Mouse (Mus musculus) ovary, postnatal 36 days (tissue): Measurements from ENCODE around the gene Gm13694.

Experiments used
- DNase-seq: peaks from one replicate; pipeline ENCODE4 v3.0.0; 2022; ENCODE audit warnings: low spot score, mixed read lengths

The Gm13694 gene

DNA sequence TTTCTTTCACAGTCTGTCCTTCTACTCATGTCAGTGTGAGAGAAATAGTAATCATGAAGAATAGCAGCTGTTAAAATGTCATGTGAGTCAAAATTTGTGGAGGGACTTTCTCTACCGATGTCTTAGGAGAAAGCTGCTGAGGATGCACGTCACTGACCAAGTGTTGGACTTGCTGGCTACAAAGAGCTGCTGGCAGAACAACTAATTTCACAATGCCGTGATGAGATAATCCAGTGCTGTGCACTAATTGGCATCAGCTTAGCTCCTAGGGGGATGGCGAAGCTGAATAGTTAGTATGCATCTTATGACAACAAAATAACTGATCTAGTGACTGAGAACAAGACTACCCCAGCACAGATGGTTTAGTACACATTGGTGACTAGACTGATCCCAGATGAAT is 46.5 kb downstream of the Gm13694 start:
- no peak for DNase-seq
